Mouse (Mus musculus) layer of hippocampus, postnatal 14 days (tissue): ENCODE measurements at regions not wholly inside any gene's neighbourhood (a gene's known extent, or its start where the extent isn't known, plus 50 kb on each side); places are given as distances from the start of the nearest gene placed in this dataset.

Experiments
- DNase-seq, 2 experiments: peaks; one replicate each; pipeline ENCODE4 v3.0.0; 2021 to 2022; ENCODE audit warnings: low spot score in 2 of 2, mixed read lengths in 1 of 2

- DNase-seq, result no peak
Observed at GRCm38 (mm10) chr12:86830247-86830585, 54.4 kb downstream of the Irf2bpl start.

- DNase-seq, result no peak
Observed at GRCm38 (mm10) chr12:86829581-86830246, 54.9 kb downstream of the Irf2bpl start.

GRCm38 (mm10) chr12:86827241-86827606, 57.4 kb downstream of the Irf2bpl start:
- DNase-seq, result no peak

GRCm38 (mm10) chr12:86826420-86827240, 58.0 kb downstream of the Irf2bpl start:
- DNase-seq, result peak; percentile 56 to 81

GRCm38 (mm10) chr12:86825584-86826419, 58.8 kb downstream of the Irf2bpl start:
- no peak for DNase-seq

GRCm38 (mm10) chr12:86824860-86825583, 59.6 kb downstream of the Irf2bpl start:
- DNase-seq, result peak; percentile 63 to 68

GRCm38 (mm10) chr12:86823855-86824589, 60.6 kb downstream of the Irf2bpl start:
- peak; percentile 91 to 94 for DNase-seq

GRCm38 (mm10) chr12:86823488-86823854, 61.1 kb downstream of the Irf2bpl start:
- no peak for DNase-seq

- DNase-seq, result no peak
Observed at GRCm38 (mm10) chr12:86821183-86821582, 63.4 kb downstream of the Irf2bpl start.

GRCm38 (mm10) chr12:86819568-86819967, 65.0 kb downstream of the Irf2bpl start:
- no peak for DNase-seq

- no peak for DNase-seq
Observed at GRCm38 (mm10) chr12:86819163-86819562, 65.4 kb downstream of the Irf2bpl start.

- DNase-seq, result no peak
Observed at GRCm38 (mm10) chr12:86818201-86818600, 66.4 kb downstream of the Irf2bpl start.

GRCm38 (mm10) chr12:86816702-86817610, 67.6 kb downstream of the Irf2bpl start:
- no peak for DNase-seq

- DNase-seq, result no peak
Observed at GRCm38 (mm10) chr12:86816171-86816701, 68.4 kb downstream of the Irf2bpl start.

- no peak for DNase-seq
Observed at GRCm38 (mm10) chr12:86814740-86815139, 69.9 kb downstream of the Irf2bpl start.
